Mouse (Mus musculus) T-helper 2 cell (primary cell): ENCODE measurements at regions not wholly inside any gene's neighbourhood (a gene's known extent, or its start where the extent isn't known, plus 50 kb on each side); places are given as distances from the start of the nearest gene placed in this dataset.

ENCODE experiments used
- in situ Hi-C: fragments of 300-600 bp; cut with MboI, MseI; formaldehyde crosslinking; loops from one replicate; pipeline ENCODE4 v1.15.1; 2025; ENCODE audit warnings: high pct_unique_total_duplicates

- in situ Hi-C loops: no loop called here
Observed at GRCm38 (mm10) chr16:28105866-28106265, 647.0 kb downstream of the Fgf12 start.

- in situ Hi-C loops: no loop called here
Observed at GRCm38 (mm10) chr16:28109771-28110170, 643.1 kb downstream of the Fgf12 start.
